Mouse (Mus musculus): Measurements from ENCODE around the gene Foxk2. TPM values are rescaled to one million over a fixed set of nuclear protein-coding genes. Genes with fewer than 3 reads are reported as not detected.
"Not testable (repeated sequence)": the region's sequence is repeated elsewhere in the genome, so short reads cannot be mapped to it uniquely, and the experiment has no call there.

The Foxk2 gene
- total RNA-seq, 2 experiments from 2014 or later: 17.7 to 18.5 TPM

DNA sequence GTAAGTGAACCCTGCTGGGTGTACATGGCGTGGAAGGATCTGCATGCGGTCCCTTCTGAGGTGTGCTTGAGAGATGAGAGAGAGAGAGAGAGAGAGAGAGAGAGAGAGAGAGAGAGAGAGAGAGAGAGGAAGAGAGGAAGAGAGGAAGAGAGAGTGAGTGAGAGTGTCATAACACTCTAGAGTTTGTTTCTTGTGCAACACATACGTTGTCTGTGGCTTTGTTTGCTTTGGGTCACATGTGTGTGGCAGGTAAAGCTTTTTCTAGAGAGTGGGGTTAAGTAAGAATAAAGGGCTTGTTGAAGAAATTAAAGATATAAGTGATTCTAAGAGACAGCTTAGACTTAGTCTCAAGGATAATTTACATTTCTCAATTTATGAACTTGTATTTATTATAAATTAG, 18.2 kb downstream of the Foxk2 start:
- DNase-seq: no peak

DNA sequence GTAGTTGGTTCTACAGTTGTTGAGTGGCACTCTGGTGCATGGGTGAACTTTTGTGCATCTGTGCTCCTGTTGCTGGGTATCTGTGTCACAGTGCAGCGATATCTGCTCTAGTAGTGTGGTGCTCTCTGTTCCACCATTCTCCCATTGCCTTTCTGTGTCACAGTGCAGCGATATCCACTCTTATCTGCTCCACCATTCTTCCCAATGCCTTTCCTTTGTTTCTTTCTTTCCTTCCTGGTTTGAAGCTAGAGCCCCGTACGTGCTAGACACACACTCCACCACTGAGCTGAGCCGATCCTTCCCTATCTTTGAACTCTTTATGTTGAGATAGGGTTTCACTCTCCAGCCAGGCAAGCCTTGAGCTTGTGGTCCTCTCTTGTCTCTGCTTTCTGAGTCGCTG, 23.1 kb downstream of the Foxk2 start:
- no peak for DNase-seq

DNA sequence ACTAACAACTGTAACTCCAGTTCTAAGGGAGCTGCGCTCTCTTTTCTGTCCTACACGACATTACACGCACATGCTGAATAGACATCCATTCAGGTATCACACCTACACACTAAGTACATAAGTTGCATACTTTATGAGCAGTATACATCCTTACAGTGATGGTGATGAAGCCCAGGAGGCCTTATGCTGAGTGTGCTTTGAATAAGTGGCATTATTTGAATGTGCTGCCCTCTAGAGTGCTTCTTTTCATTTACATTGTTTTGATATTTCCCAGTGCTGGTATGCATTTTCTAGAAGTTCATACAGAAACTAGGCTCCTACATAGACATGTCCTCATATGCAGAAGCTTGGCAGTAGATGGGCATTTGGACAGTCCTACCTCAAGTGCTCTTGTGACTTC, 30.1 kb downstream of the Foxk2 start:
- no peak for DNase-seq

DNA sequence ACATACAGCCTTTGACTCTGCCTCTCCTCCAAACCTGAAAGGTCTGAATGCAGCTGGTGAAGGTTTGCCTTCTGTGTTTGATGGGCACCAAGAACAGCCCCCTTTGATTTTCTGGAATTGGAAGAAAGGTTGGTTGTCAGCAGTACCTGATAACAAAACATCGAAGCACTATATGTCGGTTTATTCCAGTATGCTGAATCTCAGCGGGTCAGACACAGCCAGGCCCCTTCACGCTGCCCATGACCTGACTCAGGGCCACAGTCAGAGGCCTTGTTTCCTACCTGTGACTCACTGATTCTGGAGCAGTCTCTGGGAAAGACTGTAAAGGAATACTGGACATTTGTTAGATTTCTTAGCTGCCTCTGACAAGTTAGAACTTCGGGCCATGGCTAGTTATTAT, 35.0 kb downstream of the Foxk2 start:
- DNase-seq: no peak

DNA sequence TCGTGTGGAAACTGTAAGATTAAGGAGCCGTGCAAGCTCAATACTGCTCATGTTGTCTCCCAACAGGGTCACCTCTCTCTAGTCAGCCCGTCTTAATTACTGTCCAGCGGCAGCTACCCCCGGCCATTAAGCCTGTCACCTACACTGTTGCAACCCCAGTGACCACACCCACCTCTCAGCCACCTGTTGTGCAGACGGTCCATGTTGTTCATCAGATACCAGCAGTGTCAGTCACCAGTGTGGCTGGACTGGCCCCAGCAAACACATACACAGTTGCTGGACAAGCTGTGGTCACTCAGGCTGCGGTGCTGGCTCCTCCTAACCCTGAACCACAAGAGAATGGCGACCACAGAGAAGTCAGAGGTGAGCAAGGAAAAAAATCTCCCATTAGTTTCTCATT, 38.7 kb downstream of the Foxk2 start:
- DNase-seq: no peak

DNA sequence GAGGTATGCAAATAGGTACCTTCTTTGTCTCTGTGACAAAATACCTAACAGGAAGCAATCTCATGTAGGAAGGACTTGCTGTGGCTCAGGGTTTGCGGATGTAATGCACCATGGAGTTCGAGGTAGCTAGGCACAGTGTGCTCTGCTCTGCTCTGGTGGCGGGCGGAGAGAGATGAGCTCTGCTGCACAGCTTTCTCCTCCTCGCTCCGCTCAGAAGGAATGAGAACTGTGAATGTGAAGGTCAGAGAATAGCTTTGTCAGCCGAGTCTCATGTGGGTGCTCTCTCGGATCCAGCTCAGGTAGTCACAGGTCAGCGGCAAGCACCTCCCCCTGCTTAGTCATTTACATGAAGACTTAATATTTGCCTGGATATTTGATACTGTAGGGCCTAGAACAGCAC, 40.5 kb downstream of the Foxk2 start:
- DNase-seq: no peak

DNA sequence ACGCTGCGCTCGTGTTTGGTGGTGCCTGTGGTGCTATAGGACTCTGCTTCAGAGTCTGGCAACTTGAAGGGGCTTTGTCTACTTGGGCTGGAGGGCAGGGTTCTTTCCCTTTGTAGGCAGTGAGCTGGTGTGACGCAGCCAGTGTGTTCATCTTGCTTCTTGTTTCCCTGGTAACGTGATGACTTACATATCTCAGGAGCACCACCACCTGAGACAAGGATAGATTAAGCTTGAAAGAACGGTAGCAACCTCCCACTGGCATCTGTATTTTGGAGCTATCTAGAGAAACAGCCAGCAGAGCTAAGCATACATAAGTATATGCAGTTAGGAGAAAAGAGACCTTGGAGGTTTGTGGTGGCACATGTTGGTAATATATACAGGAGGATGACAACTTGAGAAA, 45.6 kb downstream of the Foxk2 start:
- no peak for DNase-seq

DNA sequence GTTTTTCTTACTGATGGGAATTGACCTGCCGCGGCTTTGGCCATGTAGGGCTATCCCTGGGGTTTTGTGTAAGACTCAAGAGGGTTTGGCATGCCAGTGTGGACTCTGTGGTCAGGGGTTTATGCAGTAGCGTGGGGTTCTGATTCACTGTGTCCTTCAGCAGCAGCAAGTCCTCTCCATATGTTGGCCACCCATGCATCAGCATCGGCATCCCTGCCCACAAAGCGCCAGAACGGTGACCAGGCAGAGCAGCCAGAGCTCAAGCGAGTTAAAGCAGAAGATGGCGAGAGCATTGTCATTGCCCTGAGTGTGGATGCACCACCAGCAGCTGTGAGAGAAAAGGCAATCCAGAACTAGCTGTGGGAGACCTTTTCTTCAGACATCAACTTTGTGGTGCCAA, 46.8 kb downstream of the Foxk2 start:
- DNase-seq: no peak

DNA sequence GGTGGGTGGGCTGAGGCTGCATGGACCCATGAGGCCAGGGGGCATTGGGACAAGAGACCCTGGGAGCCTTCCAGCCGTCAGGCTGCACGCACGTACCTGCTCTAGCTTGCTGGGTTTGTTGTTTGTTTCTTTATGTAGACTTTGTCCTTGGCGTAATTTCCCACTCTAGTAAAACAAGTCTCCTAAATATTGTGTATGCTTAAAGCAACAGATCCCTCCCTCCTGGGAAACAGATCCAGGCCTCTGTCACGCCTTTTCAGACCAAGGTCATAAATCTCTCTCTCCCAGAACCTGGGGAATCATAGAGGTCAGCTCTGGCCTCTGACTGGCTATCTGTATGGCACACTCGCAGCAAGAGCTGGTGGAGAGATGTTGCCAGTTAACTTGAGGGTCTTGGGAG, 47.9 kb downstream of the Foxk2 start:
- not testable (repeated sequence) for DNase-seq

DNA sequence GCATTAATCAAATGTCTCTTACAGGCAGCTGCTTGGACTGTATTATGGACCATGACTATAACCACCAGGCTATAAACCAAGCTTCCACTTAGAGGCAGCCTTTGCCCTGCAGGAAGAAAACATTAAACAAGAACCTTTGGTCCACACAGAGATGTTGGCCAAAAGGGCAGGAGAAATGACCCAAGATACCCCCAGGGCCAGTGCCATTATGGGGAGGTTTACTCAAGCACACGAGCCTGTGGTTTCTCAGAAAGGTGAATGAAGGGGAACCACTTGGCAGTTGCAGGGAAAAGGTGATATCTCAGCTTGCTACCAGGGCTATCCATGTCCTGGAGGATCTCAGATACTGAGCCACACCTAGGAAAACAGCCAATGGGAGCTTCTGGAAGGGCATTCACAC, 66.2 kb downstream of the Foxk2 start:
- no peak for DNase-seq

DNA sequence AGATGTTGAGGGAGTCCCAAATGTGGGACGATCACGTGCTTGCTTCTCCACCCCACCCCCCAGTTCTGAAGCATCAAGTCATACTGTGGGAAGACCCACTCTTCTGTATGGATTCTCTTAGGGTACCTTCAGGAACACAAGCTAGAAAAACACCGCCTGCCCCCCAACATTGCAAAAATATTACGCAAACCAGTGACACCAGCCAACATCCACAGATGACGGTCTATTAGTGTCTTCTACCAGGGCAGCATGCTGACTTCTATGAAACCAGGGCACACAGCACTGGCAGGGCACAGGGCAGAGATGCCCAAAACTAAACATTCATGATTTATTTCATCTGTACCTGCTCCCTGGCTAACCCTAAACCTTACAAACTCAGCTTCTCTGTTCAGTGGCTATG, 66.9 kb downstream of the Foxk2 start:
- no peak for DNase-seq

DNA sequence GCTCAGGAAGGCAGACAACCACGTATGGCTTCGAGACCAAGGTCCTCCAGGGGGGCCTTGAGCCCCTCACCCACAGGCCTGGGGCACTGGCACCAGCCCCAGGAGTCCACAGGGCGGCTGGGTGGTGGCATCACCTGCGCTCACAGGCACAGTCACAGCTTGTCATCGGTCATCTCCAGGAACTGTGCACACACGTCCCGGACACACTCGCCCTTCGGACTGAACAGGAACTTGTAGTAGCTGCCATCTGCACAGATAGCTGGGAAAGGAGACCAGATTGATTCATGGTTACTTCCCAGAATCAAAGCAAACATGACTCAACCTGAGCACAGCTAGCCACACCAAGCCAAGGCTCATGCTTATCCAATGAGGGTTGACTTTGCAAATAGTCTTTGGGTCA, 68.4 kb downstream of the Foxk2 start:
- DNase-seq: no peak

DNA sequence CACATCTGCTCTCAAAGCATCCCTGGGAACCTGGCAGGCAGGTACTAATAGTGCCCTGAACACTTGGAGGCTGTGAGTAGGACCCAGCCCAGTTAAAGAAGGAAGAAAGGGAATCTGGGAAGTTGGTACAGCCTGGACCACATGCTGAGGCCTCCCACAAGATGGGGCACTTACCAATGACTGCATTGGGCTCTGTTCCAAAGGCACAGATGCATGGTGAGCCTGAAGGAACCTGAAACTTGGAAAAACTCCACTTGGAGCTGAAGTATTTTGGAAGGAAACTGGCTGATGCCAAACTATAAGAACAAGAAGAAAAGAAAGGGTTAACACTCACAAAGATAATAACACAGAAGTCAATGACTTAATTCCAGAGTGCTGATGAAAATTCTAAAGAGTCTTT, 68.8 kb downstream of the Foxk2 start:
- no peak for DNase-seq

DNA sequence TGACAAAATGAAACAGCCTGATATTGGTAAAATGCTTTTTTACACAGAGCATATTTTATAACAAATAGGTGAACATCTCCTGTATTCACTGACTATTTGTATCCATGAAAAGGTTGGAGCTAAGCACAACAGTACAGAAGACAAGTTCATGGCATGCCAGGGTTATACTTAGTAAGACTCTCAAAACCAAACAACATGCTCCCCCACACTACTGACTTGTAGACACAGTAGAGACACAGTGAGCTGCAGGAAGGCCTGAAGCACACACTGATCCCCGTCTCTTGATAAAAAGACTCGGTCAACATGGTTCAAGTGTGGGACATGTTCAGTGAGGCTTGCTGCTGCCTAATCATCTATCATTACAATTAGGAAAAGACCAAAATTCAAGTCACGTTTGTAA, 71.9 kb downstream of the Foxk2 start:
- DNase-seq: no peak

DNA sequence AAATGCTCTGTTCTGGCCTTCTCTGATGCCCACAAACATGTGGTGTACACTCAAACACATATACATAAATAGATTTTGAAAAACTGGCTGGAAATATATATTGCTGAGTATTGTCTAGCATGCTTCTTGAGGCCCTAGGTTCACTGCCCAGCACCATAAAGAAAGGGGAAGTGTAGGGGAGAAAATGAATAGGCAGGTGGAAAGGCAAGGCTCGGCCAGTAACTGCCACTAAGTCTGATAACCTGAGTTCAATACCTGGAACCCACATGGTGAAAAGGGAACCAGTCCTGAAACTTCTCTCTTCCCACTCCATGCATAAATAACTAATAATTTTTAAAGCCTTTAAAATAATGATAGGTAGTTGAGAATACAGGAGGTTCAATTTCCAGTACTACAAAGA, 79.9 kb downstream of the Foxk2 start:
- no peak for DNase-seq

DNA sequence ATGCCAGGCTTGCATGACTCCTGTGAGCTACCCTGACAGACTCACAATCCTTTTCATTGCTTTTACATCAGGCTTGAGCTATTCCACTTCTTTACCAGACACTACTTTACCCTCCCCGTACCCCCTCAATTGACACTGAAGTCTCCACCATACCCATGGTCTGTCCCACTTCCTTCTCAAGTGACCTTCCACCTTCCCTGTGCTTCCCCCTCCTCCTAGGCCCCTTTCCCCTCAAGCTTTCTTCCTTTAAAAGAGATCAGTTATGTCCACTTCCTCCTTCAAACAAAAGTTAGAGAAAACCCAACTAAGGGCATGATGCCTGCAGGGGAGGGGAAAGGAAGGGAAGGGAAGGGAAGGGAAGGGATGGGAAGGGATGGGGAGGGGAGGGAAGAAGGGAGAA, 80.5 kb downstream of the Foxk2 start:
- DNase-seq: no peak

DNA sequence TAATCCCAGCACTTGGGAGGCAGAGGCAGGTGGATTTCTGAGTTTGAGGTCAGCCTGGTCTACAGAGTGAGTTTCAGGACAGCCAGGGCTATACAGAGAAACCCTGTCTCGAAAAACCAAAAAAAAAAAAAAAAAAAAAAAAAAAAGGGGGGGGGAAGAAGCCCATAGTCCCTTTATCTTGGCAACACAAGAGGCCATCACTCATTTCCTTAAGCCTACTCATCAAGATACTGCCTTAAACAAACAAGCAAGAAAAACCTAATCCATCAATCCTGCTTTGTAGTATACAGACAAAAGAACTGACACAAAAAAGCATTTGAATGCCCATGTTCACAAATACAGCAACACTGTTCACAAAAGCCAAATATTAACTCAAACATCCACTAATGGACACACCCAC, 82.6 kb downstream of the Foxk2 start:
- not testable (repeated sequence) for DNase-seq

DNA sequence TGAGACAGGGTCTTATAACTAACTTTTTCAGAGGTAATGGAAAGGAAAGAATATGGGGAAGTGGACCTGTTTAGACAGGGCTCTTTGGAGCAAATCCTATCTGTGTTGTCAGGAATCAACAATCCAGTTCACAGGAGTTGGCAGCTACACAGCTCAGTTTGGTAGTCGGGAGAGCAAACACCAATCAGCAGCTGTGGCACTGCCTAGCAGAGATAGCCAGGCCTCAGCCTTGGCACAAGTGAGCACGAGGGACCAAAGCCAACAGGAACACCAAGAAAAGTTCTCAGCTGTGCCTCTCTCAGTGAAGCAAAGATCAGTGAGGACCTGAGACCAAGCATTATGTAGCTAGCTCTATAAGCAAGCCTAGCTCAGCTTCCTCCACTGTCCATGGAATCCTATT, 87.2 kb downstream of the Foxk2 start:
- peak; percentile 67 to 82 for DNase-seq

DNA sequence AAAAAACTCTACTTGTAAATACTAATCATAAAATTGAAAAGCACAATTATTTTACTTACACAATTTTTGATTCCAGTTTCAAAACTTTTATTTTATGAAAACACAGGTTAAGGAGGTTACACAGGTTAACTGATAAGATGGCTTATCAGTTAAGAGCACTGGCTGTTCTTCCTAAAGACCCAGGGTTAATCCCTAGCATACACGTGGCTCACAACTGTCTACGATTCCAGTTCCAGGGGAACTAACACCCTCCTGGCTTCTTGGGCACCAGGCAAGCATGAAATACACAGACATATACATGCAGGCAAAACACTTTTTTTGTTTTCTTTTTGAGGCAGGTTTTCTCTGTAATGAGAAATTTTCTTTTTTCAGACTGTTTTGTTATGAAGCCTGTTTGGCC, 88.4 kb downstream of the Foxk2 start:
- DNase-seq: no peak

DNA sequence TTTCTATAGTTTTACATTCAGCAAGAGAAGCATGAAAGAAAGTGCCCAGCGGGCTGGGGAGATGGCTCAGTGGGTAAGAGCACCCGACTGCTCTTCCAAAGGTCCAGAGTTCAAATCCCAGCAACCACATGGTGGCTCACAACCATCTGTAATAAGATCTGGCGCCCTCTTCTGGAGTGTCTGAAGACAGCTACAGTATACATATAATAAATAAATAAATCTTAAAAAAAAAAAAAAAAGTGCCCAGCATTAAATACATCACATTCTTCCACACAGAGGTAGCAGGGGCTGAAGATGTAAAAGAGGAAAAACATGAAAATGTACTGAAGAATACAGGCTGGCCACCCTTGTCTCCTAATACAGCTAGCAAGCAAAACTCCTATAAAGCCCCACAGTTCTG, 88.9 kb downstream of the Foxk2 start:
- DNase-seq: not testable (repeated sequence)

DNA sequence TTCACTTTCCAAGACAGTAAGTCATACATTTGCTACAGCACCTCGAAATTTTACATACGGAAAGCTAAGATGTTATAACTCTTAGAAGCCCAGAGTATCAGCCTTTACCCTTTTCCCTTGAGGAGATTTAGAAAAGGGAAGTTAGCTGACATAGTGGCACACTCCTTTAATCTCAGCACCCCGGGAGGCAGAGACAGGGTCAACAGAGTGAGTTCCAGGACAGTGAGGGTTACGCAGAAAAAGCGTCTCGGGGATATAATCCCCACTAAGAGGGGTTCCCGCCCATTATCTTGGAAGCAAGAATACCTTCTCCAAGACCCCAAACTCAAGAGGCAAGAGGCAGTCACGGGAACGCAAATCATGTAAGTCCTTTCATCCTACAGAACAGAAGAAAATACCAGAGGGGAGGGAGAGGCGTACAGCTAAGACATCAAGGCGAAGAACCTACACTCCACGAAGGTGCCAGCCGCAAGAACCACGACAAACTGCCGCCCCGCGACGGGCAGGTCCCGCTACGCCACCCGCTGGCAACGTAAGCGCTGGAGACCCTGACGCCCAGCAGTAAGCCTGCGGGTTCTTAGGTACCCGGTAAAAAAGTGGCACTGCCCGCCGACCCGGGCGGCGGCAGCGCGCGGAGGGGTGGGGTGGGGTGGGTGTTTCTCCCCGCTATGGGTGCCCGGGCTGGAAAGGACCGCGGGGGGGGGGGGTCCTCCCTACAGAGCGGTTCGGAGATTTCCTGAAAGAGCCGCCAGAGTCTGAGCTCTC, 93.7 kb downstream of the Foxk2 start:
- DNase-seq: peak; percentile 12 to 28

DNA sequence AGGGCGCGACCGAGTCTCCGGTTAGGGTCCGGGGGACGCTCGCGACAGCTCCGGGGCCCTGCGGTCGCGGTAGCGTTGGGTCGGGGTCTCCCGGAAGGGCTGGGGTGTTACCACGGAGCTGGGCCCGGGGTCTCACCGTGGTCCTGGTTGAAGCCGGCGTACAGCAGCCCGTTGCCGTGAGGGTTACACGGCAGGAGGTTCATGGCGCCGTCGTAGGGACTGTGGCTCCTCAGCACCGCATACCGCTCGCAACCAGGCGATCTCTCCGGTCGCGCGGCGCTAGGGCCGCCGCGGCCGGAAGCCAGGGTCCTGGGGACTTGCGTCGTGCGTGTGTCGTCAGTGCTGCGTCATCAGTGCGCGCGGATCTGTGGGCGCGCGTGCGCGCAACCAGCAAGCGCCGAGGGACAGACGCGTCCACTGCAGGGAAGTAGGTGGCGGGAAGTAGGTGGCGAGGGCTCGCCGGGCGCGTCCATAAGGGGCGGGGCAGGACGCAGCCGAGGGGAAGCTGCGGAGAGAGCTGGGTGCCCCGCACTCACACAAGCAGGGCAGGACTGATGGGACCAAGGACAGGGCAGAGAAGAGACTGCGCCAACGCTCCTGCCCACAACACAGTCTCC, 94.4 kb downstream of the Foxk2 start, which contains the start of gene Wdr45b:
Gene Wdr45b, minus strand, starts transcription at position 355 of the 617 bp plus-strand sequence.
- peak; percentile 99 for DNase-seq

Measured in heart, adult 18-20 months (tissue).